Mouse (Mus musculus) stomach, embryonic 14.5 days (tissue): ENCODE results near the gene Micall2. TPM values are rescaled to one million over a fixed set of nuclear protein-coding genes. Genes with fewer than 3 reads are reported as not detected.
A peak's percentile ranks its signal among the peaks of the same experiment; 100 is the strongest.

Experiments
- ATAC-seq: fragments of 200-750 bp; cut with Nextera tagmentation; 2 replicates; pipeline ENCODE4 v1.8.0; 2017; ENCODE audit warnings: low read depth, moderate TSS enrichment; ENCODE audit not compliant: insufficient number of reproducible peaks, insufficient read depth, low FRiP score
- H3K27ac ChIP-seq: fragments of 300-500 bp; sonication (generic); 2 replicates; pipeline ENCODE4 v1.5.1; 2014; ENCODE audit warnings: mild to moderate bottlenecking, low read length, moderate library complexity, mixed read lengths
- H3K27me3 ChIP-seq: fragments of 300-500 bp; sonication (generic); 2 replicates; pipeline ENCODE4 v1.6.1; 2014; ENCODE audit warnings: low read length, control low read depth, mixed read lengths; ENCODE audit not compliant: control insufficient read depth, insufficient read depth
- H3K36me3 ChIP-seq: fragments of 300-500 bp; sonication (generic); 2 replicates; pipeline ENCODE4 v1.6.1; 2014; ENCODE audit warnings: mild to moderate bottlenecking, control low read depth, low read length, moderate library complexity, mixed read lengths; ENCODE audit not compliant: control insufficient read depth, insufficient read depth
- H3K4me1 ChIP-seq: fragments of 300-500 bp; sonication (generic); 2 replicates; pipeline ENCODE4 v1.6.1; 2014; ENCODE audit warnings: low read length, control low read depth, mixed read lengths; ENCODE audit not compliant: control insufficient read depth, insufficient read depth
- H3K4me2 ChIP-seq: fragments of 300-500 bp; sonication (generic); replicated peaks from 2 replicates; pipeline ENCODE4 v1.6.1; 2014; ENCODE audit warnings: low read depth, low read length, control low read depth
- H3K4me3 ChIP-seq: fragments of 300-500 bp; sonication (generic); 2 replicates; pipeline ENCODE4 v1.5.1; 2014; ENCODE audit warnings: low read depth, low read length, control low read depth
- H3K9ac ChIP-seq: fragments of 300-500 bp; sonication (generic); replicated peaks from 2 replicates; pipeline ENCODE4 v1.6.1; 2014; ENCODE audit warnings: low read depth, mild to moderate bottlenecking, control low read depth, low read length, moderate library complexity, mixed read lengths
- H3K9me3 ChIP-seq: fragments of 300-500 bp; sonication (generic); 2 replicates; pipeline ENCODE4 v1.6.1; 2016; ENCODE audit warnings: low read depth, low read length, control low read depth; ENCODE audit not compliant: control insufficient read depth
- WGBS: fragments of 180-500 bp; shearing (Covaris S2); extraction: QIAGEN DNeasy Blood & Tissue Kit; methylation state at CpG from one replicate; pipeline ENCODE4 v1.1.7; 2014; 5-methylcytosine and 5-hydroxymethylcytosine counted together
- polyA plus RNA-seq: library from polyadenylated mRNA; unstranded; fragments of >200 nt; fragmentation: Nextera tagmentation; extraction: Ambion mirVana; gene quantifications from 2 replicates; pipeline ENCODE4 v1.2.1, GENCODE M21; 2014

Micall2 gene
- polyA plus RNA-seq = 5.9 and 6.6 TPM in 2 replicates

DNA sequence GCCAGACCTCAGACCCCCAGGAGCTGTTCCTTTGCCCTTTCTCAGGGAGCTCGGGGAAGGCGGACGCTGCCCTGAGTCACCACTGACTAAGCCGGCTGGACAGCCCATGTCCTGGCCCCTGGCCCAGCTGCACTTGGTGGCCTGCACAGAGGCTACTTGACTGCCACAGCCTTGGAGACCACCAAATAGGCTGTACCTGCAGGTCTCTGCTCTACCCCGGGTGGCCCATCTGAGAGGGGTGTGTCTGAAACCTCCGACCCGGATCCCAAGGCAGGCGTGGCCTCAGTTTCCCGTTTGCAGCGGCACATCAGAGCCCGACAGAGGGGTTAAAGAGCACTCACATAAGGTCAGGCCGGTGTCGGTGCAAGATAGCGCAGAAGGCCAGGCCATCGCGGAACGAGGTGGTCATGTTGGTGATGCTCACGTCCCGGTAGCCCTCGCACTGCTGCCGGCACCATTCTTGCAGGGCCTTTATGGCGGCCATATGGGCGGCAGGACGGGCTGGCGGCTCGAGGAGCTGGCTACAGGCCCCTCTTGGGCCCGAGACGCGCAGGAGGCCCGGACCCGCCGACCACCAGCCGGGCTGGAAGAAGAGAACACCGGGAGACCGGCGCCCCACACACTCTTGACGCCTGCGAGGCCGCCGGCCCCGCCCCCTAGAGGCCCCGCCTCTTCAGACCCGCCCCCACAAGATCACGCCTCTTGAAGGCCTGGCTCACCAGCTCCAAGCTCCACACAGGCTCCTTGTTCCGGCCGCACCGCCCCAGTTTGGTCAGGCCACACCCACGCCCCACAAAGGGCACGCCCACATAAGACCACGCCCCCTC, at the start of gene Micall2:
TSS of gene Micall2 (minus strand) at position 660 of the 827 bp plus-strand sequence.
- peaks cover 33% of the 10 kb centered on the region for H3K4me1 ChIP-seq
- peak within 1 kb of the TSS; percentile 61 for H3K4me3 ChIP-seq
- H3K9me3 ChIP-seq = no peaks in the 10 kb centered on the region
- H3K27me3 ChIP-seq = no peaks in the 10 kb centered on the region
- no peak within 1 kb of the TSS; the same call in 1 of the 2 replicates for H3K9ac ChIP-seq
- peak within 1 kb of the TSS; percentile 4; the same call in 1 of the 2 replicates for H3K27ac ChIP-seq
- peak; percentile 94 for ATAC-seq
- H3K36me3 ChIP-seq = no peaks in the 10 kb centered on the region
- peak within 1 kb of the TSS; percentile 99 for H3K4me2 ChIP-seq
- 5% methylated on average over 47 of the region's 50 CpGs for WGBS

GRCm38 (mm10) chr5:139781406-139781805, 45.3 kb upstream of the Micall2 start:
- ATAC-seq = no peak
- H3K4me3 ChIP-seq = no peak overlapping the region
- no peak overlapping the region for H3K4me2 ChIP-seq

GRCm38 (mm10) chr5:139776966-139777365, 40.8 kb upstream of the Micall2 start:
- Histone ChIP-seq H3K27me3 (no peaks in the 10 kb centered on the region), H3K27ac (no peak overlapping the region), H3K4me1 (peaks cover 6% of the 10 kb centered on the region; the same call in 1 of the 2 replicates), H3K4me2 (no peak overlapping the region), H3K9me3 (no peaks in the 10 kb centered on the region), H3K9ac (no peak overlapping the region), H3K36me3 (peaks cover 6% of the 10 kb centered on the region), H3K4me3 (no peak overlapping the region)
- WGBS = 84% methylated on average over 5 of the region's 5 CpGs
- ATAC-seq = no peak

More at GRCm38 (mm10) chr5:139781406-139781805, 45.3 kb upstream of the Micall2 start:
- H3K36me3 ChIP-seq = no peaks in the 10 kb centered on the region
- WGBS = 74% methylated on average over 8 of the region's 8 CpGs
- no peaks in the 10 kb centered on the region for H3K4me1 ChIP-seq
- no peak overlapping the region for H3K27ac ChIP-seq
- H3K9me3 ChIP-seq = no peaks in the 10 kb centered on the region
- H3K27me3 ChIP-seq = no peaks in the 10 kb centered on the region
- no peak overlapping the region for H3K9ac ChIP-seq

- peak within 1 kb of the TSS; percentile 90 for H3K4me2 ChIP-seq
- no peak within 1 kb of the TSS for H3K27ac ChIP-seq
- peaks cover 6% of the 10 kb centered on the region; the same call in 1 of the 2 replicates for H3K4me1 ChIP-seq
- H3K9ac ChIP-seq = peak within 1 kb of the TSS; percentile 80
- H3K36me3 ChIP-seq = peaks cover 22% of the 10 kb centered on the region
- H3K4me3 ChIP-seq = peak within 1 kb of the TSS; percentile 72
- H3K27me3 ChIP-seq = no peaks in the 10 kb centered on the region
- peak; percentile 89 for ATAC-seq
- WGBS = under 1% methylated on average over 55 of the region's 55 CpGs
- H3K9me3 ChIP-seq = no peaks in the 10 kb centered on the region
These were observed 39.2 kb upstream of the Micall2 start, which contains the start of gene Ints1 for GRCm38 (mm10) chr5:139775216-139775926. Gene Ints1 (minus strand): TSS chr5:139775674.

DNA sequence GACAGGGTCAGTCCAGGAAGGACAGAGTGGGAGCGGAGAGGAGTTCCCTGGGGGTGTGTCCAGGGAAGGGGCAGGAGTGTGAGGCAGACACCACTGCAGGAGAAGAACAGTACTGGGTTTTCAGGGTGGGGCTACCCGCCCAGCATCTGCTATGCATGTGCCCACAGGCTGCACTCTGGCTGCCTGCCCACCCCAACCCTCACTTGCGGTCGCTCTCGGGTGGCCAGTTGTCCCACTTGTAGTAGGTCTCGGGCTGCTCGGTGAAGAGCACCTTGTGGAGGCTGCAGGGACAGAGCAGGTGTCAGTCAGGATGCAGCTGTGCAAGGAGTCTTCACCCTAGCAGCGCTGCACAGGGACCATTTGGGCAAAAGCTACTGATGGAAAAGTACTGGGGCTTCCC, 32.1 kb upstream of the Micall2 start:
- Histone ChIP-seq H3K9me3 (no peaks in the 10 kb centered on the region), H3K4me2 (no peak overlapping the region), H3K36me3 (peaks cover 79% of the 10 kb centered on the region), H3K4me3 (no peak overlapping the region), H3K4me1 (no peaks in the 10 kb centered on the region), H3K9ac (no peak overlapping the region), H3K27me3 (no peaks in the 10 kb centered on the region), H3K27ac (no peak overlapping the region)
- 87% methylated on average over 8 of the region's 8 CpGs for WGBS
- ATAC-seq = no peak

- Histone ChIP-seq H3K27ac (no peak overlapping the region), H3K36me3 (peaks cover 81% of the 10 kb centered on the region)
- 74% methylated on average over 11 of the region's 11 CpGs for WGBS
These were observed 28.2 kb upstream of the Micall2 start for GRCm38 (mm10) chr5:139764296-139764695.

DNA sequence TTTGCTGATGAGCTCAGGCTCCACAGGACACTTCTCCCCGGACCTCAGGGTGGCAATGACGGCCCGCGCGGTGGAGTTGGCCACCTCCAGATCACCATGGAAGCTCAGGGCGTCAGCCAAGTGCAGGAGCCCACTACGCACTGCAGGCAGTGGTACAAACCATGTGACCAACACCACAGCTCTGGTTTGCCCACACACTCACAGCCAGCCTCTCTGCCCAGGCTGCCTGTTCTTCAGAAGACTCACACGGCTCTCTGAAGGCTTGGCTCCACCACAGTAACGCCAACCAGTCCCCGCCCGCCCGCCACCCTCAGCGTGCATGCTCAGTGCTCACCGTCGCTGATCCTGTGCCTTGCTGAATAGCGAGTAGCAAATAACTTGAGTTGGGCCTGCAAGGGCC, 22.0 kb upstream of the Micall2 start:
- Histone ChIP-seq H3K4me1 (no peaks in the 10 kb centered on the region), H3K36me3 (peaks cover 68% of the 10 kb centered on the region), H3K4me3 (no peak overlapping the region), H3K27me3 (no peaks in the 10 kb centered on the region), H3K9me3 (no peaks in the 10 kb centered on the region), H3K9ac (no peak overlapping the region), H3K4me2 (no peak overlapping the region), H3K27ac (no peak overlapping the region)
- ATAC-seq = no peak
- 87% methylated on average over 16 of the region's 16 CpGs for WGBS

More at GRCm38 (mm10) chr5:139764296-139764695, 28.2 kb upstream of the Micall2 start:
- no peaks in the 10 kb centered on the region for H3K4me1 ChIP-seq
- H3K4me3 ChIP-seq = no peak overlapping the region
- H3K4me2 ChIP-seq = no peak overlapping the region
- no peak for ATAC-seq
- H3K27me3 ChIP-seq = no peaks in the 10 kb centered on the region
- no peak overlapping the region for H3K9ac ChIP-seq
- H3K9me3 ChIP-seq = no peaks in the 10 kb centered on the region

DNA sequence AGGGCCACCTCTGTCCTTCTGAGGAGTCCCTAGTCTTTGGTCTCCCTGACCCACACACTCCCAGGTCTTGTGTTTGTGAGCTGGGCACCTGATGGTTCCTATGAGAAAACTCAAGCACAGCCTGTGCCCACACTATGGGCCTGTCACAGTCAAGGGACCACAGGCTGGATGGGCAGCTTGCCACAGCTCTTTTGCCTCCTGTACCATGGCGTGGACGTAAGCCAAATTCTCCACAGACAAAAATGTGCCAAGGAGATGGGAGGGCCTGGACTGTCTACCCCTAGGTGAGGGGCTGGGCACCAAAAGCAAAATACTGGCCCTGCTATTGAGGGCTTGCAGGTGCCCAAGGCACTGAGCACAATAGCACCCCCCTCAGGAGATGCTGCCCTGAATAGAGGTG, 20.4 kb upstream of the Micall2 start:
- H3K9me3 ChIP-seq = no peaks in the 10 kb centered on the region
- no peaks in the 10 kb centered on the region for H3K4me1 ChIP-seq
- no peak overlapping the region for H3K27ac ChIP-seq
- WGBS = 96% methylated on average over 2 of the region's 2 CpGs
- H3K4me2 ChIP-seq = no peak overlapping the region
- H3K36me3 ChIP-seq = peaks cover 61% of the 10 kb centered on the region
- no peak overlapping the region for H3K4me3 ChIP-seq
- no peak overlapping the region for H3K9ac ChIP-seq
- no peak for ATAC-seq
- no peaks in the 10 kb centered on the region for H3K27me3 ChIP-seq
